Mouse (Mus musculus) neural tube, embryonic 14.5 days (tissue): ENCODE measurements around the gene Stab2. TPM values are rescaled to one million over a fixed set of nuclear protein-coding genes. Genes with fewer than 3 reads are reported as not detected.

Experiments
- ATAC-seq: fragments of 200-750 bp; cut with Nextera tagmentation; 2 replicates; pipeline ENCODE4 v1.8.0; 2017; ENCODE audit warnings: low read depth, mild to moderate bottlenecking, moderate TSS enrichment, moderate library complexity
- H3K27ac ChIP-seq: fragments of 300-500 bp; sonication (generic); 2 replicates; pipeline ENCODE4 v1.5.1; 2014; ENCODE audit warnings: low read depth, mild to moderate bottlenecking, control low read depth, low read length, moderate library complexity, mixed read lengths
- H3K27me3 ChIP-seq: fragments of 300-500 bp; sonication (generic); 2 replicates; pipeline ENCODE4 v1.6.1; 2014; ENCODE audit warnings: low read length; ENCODE audit not compliant: control insufficient read depth, insufficient read depth
- H3K36me3 ChIP-seq: fragments of 300-500 bp; sonication (generic); 2 replicates; pipeline ENCODE4 v1.6.1; 2014; ENCODE audit warnings: low read length, mixed read lengths; ENCODE audit not compliant: control insufficient read depth, insufficient read depth
- H3K4me1 ChIP-seq: fragments of 300-500 bp; sonication (generic); 2 replicates; pipeline ENCODE4 v1.6.1; 2014; ENCODE audit warnings: low read length; ENCODE audit not compliant: control insufficient read depth, insufficient read depth
- H3K4me2 ChIP-seq: fragments of 300-500 bp; sonication (generic); 2 replicates; pipeline ENCODE4 v1.6.1; 2014; ENCODE audit warnings: mild to moderate bottlenecking, low read depth, low read length, control low read depth
- H3K4me3 ChIP-seq: fragments of 300-500 bp; sonication (generic); 2 replicates; pipeline ENCODE4 v1.5.1; 2014; ENCODE audit warnings: low read depth, low read length, control low read depth, mixed read lengths
- H3K9ac ChIP-seq: fragments of 300-500 bp; sonication (generic); replicated peaks from 2 replicates; pipeline ENCODE4 v1.6.1; 2014; ENCODE audit warnings: low read depth, mild to moderate bottlenecking, control low read depth, low read length, mixed read lengths
- H3K9me3 ChIP-seq: fragments of 300-500 bp; sonication (generic); 2 replicates; pipeline ENCODE4 v1.6.1; 2016; ENCODE audit warnings: low read length; ENCODE audit not compliant: control insufficient read depth
- WGBS: fragments of 180-500 bp; shearing (Covaris S2); extraction: QIAGEN DNeasy Blood & Tissue Kit; methylation state at CpG from one replicate; pipeline ENCODE4 v1.1.7; 2014; 5-methylcytosine and 5-hydroxymethylcytosine counted together
- polyA plus RNA-seq: library from polyadenylated mRNA; unstranded; fragments of >200 nt; fragmentation: Nextera tagmentation; extraction: Ambion mirVana; gene quantifications from 2 replicates; pipeline ENCODE4 v1.2.1, GENCODE M21; 2014

The Stab2 gene
- polyA plus RNA-seq, 1 experiment from 2014 or later = 0.36 TPM

GRCm38 (mm10) chr10:87014391-87014965, 6.7 kb upstream of the Stab2 start:
- Histone ChIP-seq H3K9me3 (no peaks in the 10 kb centered on the region), H3K4me3 (no peak overlapping the region), H3K27ac (no peak overlapping the region), H3K4me1 (peaks cover 3% of the 10 kb centered on the region; the same call in 1 of the 2 replicates), H3K9ac (no peak overlapping the region), H3K4me2 (no peak overlapping the region), H3K36me3 (no peaks in the 10 kb centered on the region), H3K27me3 (no peaks in the 10 kb centered on the region)
- WGBS = 29% methylated on average over 7 of the region's 7 CpGs
- no peak for ATAC-seq

DNA sequence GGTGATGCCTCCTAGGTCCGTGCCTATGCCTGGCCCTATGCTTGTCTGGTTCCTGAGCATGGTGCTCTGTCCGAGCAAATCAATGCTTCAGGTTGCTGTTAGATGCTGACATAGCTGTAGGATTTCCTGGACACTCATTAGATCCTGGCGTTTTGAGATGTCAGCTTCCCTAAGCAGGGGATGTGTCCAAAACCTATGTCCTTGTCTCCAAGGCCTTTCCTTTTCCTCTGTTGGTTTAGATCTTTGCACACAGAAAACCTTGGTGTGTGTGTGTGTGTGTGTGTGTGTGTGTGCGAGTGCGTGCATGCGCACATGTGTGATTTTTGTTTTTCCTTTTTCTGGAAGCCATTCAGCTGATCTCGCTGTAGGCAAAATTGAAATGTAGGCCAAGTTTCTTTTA, 4.3 kb upstream of the Stab2 start:
- Histone ChIP-seq H3K9me3 (no peaks in the 10 kb centered on the region), H3K4me3 (no peak overlapping the region), H3K4me2 (no peak overlapping the region), H3K27me3 (no peaks in the 10 kb centered on the region), H3K36me3 (no peaks in the 10 kb centered on the region), H3K9ac (no peak overlapping the region), H3K27ac (no peak overlapping the region), H3K4me1 (peaks cover 3% of the 10 kb centered on the region; the same call in 1 of the 2 replicates)
- ATAC-seq = no peak
- 96% methylated on average over 7 of the region's 7 CpGs for WGBS

- no peak for ATAC-seq
- Histone ChIP-seq H3K9ac (no peak overlapping the region), H3K36me3 (no peaks in the 10 kb centered on the region), H3K4me2 (no peak overlapping the region), H3K27me3 (no peaks in the 10 kb centered on the region), H3K4me3 (no peak overlapping the region), H3K4me1 (no peaks in the 10 kb centered on the region), H3K27ac (no peak overlapping the region), H3K9me3 (no peaks in the 10 kb centered on the region)
- 91% methylated on average over 3 of the region's 3 CpGs for WGBS
Observed at GRCm38 (mm10) chr10:87008215-87008499, 332 bp upstream of the Stab2 start.

GRCm38 (mm10) chr10:86992238-86992976, 15.4 kb downstream of the Stab2 start:
- no peak overlapping the region for H3K4me3 ChIP-seq
- H3K4me1 ChIP-seq = no peaks in the 10 kb centered on the region
- H3K4me2 ChIP-seq = no peak overlapping the region
- H3K9me3 ChIP-seq = no peaks in the 10 kb centered on the region
- no peaks in the 10 kb centered on the region for H3K36me3 ChIP-seq
- H3K9ac ChIP-seq = no peak overlapping the region
- H3K27ac ChIP-seq = no peak overlapping the region
- H3K27me3 ChIP-seq = no peaks in the 10 kb centered on the region
- 81% methylated on average over 14 of the region's 14 CpGs for WGBS
- no peak for ATAC-seq

DNA sequence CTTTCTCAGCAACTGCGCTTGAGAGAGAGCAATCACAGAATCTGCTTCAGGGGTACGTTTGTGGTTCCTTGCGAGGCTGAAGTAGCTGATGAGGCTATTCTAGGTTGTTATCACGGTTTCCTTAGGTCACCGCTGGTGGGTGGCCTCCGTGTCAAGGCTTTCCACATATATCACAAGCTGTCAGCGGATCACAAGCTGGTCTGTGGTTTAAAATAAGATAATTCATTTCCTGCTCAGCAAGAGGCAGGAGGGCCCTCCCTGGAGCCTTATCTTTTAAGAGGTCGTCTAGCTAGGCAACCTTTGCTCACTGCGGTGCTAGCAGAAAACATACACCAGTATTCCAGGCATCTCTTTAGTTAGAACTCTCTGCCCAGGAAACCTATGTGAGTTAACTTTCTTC, 17.2 kb downstream of the Stab2 start:
- no peaks in the 10 kb centered on the region for H3K36me3 ChIP-seq
- no peaks in the 10 kb centered on the region for H3K27me3 ChIP-seq
- H3K4me3 ChIP-seq = no peak overlapping the region
- 70% methylated on average over 9 of the region's 9 CpGs for WGBS
- H3K4me2 ChIP-seq = no peak overlapping the region
- no peak overlapping the region for H3K9ac ChIP-seq
- no peaks in the 10 kb centered on the region for H3K9me3 ChIP-seq
- no peaks in the 10 kb centered on the region for H3K4me1 ChIP-seq
- H3K27ac ChIP-seq = no peak overlapping the region
- no peak for ATAC-seq

DNA sequence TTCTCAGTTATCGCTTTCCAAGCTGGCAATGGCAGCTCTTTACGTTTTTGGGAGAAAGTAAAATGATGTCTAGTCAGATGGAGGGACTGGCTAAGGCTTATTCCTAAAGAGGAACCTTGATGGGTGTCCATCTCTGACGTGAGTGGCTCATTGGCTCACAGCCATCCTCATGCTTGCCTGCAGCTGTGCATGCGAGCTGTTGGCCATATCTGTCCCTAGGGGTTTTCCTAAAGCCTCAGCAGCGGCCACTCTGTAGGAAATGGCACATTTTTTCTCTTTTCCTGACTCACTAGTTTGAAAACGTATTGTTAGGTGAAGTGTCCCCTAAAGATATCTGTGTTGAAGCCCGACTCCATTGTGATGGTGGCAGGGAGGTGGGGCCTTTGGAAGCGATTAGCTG, 18.0 kb downstream of the Stab2 start:
- ATAC-seq = no peak

GRCm38 (mm10) chr10:86976001-86976726, 31.7 kb downstream of the Stab2 start:
- Histone ChIP-seq H3K4me3 (no peak overlapping the region), H3K9ac (no peak overlapping the region), H3K27ac (no peak overlapping the region), H3K9me3 (no peaks in the 10 kb centered on the region; the same call in 1 of the 2 replicates), H3K36me3 (no peaks in the 10 kb centered on the region), H3K27me3 (no peaks in the 10 kb centered on the region), H3K4me1 (no peaks in the 10 kb centered on the region), H3K4me2 (no peak overlapping the region)
- ATAC-seq = no peak
- 80% methylated on average over 5 of the region's 5 CpGs for WGBS

More for the DNA sequence above, 18.0 kb downstream of the Stab2 start:
- Histone ChIP-seq H3K27ac (no peak overlapping the region), H3K27me3 (no peaks in the 10 kb centered on the region), H3K4me3 (no peak overlapping the region), H3K9ac (no peak overlapping the region), H3K9me3 (no peaks in the 10 kb centered on the region), H3K36me3 (no peaks in the 10 kb centered on the region), H3K4me2 (no peak overlapping the region), H3K4me1 (no peaks in the 10 kb centered on the region)
- 54% methylated on average over 8 of the region's 8 CpGs for WGBS

- no peaks in the 10 kb centered on the region for H3K27me3 ChIP-seq
- H3K4me1 ChIP-seq = no peaks in the 10 kb centered on the region
- 87% methylated on average over 5 of the region's 5 CpGs for WGBS
- no peak overlapping the region for H3K4me2 ChIP-seq
- no peaks in the 10 kb centered on the region for H3K9me3 ChIP-seq
- H3K4me3 ChIP-seq = no peak overlapping the region
- no peak overlapping the region for H3K9ac ChIP-seq
- H3K27ac ChIP-seq = no peak overlapping the region
- no peaks in the 10 kb centered on the region for H3K36me3 ChIP-seq
- no peak for ATAC-seq
Observed at GRCm38 (mm10) chr10:86973276-86973675, 34.5 kb downstream of the Stab2 start.

DNA sequence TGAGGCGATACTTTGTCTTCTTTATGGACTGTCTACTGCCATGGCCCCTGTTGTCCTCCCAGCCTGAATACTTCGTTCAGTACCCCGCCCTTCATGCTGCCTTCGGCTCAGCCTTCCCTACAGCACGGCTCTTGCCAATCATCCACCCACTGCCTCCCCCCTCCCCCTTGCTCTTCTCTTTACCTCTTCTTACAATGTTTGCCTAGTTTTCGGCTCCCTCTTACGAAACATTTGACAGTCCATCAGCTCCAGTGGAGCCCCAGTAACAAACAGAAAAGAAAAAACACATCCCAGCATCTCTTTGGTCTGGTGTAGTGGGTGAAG, 35.4 kb downstream of the Stab2 start:
- Histone ChIP-seq H3K36me3 (no peaks in the 10 kb centered on the region), H3K9ac (no peak overlapping the region), H3K4me3 (peak overlapping the region; percentile 11; the same call in 1 of the 2 replicates), H3K4me2 (peak overlapping the region; percentile 35), H3K27me3 (no peaks in the 10 kb centered on the region), H3K27ac (no peak overlapping the region), H3K9me3 (no peaks in the 10 kb centered on the region), H3K4me1 (no peaks in the 10 kb centered on the region)
- WGBS = 21% methylated on average over 7 of the region's 7 CpGs
- peak; percentile 83 for ATAC-seq
